8 mouse cellular contexts compared by ENCODE assay signal in genomic region chr1:51530191-51530926, GRCm38 (mm10). TPM values are rescaled to one million over a fixed set of nuclear protein-coding genes. Genes with fewer than 3 reads are reported as not detected.
DNase-seq lines count a peak whose midpoint lies in the region; ATAC-seq and TF ChIP-seq lines count a peak whose summit lies in the region.

No protein-coding gene starts in this region.

- no peaks in the 10 kb centered on the region for H3K9me3 ChIP-seq in hindbrain, embryonic 10.5 days
- H3K9me3 ChIP-seq in hindbrain, postnatal 0 days (ENCODE audit: low read length), result no peaks in the 10 kb centered on the region
- no peaks in the 10 kb centered on the region for H3K9me3 ChIP-seq in kidney, embryonic 15.5 days (replicated peaks)
- H3K9me3 ChIP-seq in midbrain, embryonic 16.5 days (replicated peaks; ENCODE audit: control insufficient read depth, low read length, poor library complexity, severe bottlenecking), result no peaks in the 10 kb centered on the region

- peak; percentile 26 for DNase-seq in hindbrain, embryonic 10.5 days (ENCODE audit: low spot score)
- no peak for DNase-seq in hindbrain, postnatal 0 days (ENCODE audit: low spot score)
- peak; percentile 61 to 66 for DNase-seq in cerebellum, postnatal 10 days
- peak; percentile 23 for DNase-seq in mesoderm, embryonic 11.5 days (ENCODE audit: low read depth, low spot score)
- no peak for DNase-seq in gastrocnemius, postnatal 4 days (ENCODE audit: low spot score in 2 of 2)
- no peak for DNase-seq in spleen, postnatal 36 days (ENCODE audit: low spot score in 2 of 2)

- no peak overlapping the region for H3K4me2 ChIP-seq in hindbrain, postnatal 0 days (ENCODE audit: low read depth, low read length)
- H3K4me2 ChIP-seq in kidney, embryonic 15.5 days, result no peak overlapping the region
- H3K4me2 ChIP-seq in midbrain, embryonic 16.5 days (ENCODE audit: low read length), result no peak overlapping the region

- H3K27me3 ChIP-seq in hindbrain, embryonic 10.5 days (ENCODE audit: insufficient read depth, poor library complexity, severe bottlenecking), result no peaks in the 10 kb centered on the region
- no peaks in the 10 kb centered on the region for H3K27me3 ChIP-seq in hindbrain, postnatal 0 days (ENCODE audit: insufficient read depth, low read length)
- no peaks in the 10 kb centered on the region for H3K27me3 ChIP-seq in kidney, embryonic 15.5 days
- H3K27me3 ChIP-seq in midbrain, embryonic 16.5 days (ENCODE audit: control insufficient read depth, insufficient read depth, low read depth, low read length), result no peaks in the 10 kb centered on the region

- no peaks in the 10 kb centered on the region for H3K36me3 ChIP-seq in hindbrain, embryonic 10.5 days
- H3K36me3 ChIP-seq in hindbrain, postnatal 0 days (ENCODE audit: insufficient read depth, low read length), result no peaks in the 10 kb centered on the region
- H3K36me3 ChIP-seq in kidney, embryonic 15.5 days, result no peaks in the 10 kb centered on the region
- H3K36me3 ChIP-seq in midbrain, embryonic 16.5 days (ENCODE audit: control insufficient read depth, insufficient read depth, low read length), result no peaks in the 10 kb centered on the region

- H3K27ac ChIP-seq in hindbrain, embryonic 10.5 days, result peak overlapping the region; percentile 62; the same call in 1 of the 2 replicates
- no peak overlapping the region for H3K27ac ChIP-seq in hindbrain, postnatal 0 days
- H3K27ac ChIP-seq in kidney, embryonic 15.5 days, result peak overlapping the region; percentile 81
- H3K27ac ChIP-seq in midbrain, embryonic 16.5 days (ENCODE audit: low read length), result no peak overlapping the region

- H3K4me3 ChIP-seq in hindbrain, embryonic 10.5 days, result no peak overlapping the region
- no peak overlapping the region for H3K4me3 ChIP-seq in hindbrain, postnatal 0 days (ENCODE audit: low read length)
- no peak overlapping the region for H3K4me3 ChIP-seq in kidney, embryonic 15.5 days (replicated peaks)
- H3K4me3 ChIP-seq in midbrain, embryonic 16.5 days (ENCODE audit: low read depth, low read length), result no peak overlapping the region

- H3K9ac ChIP-seq in hindbrain, postnatal 0 days (replicated peaks; ENCODE audit: low read length), result no peak overlapping the region
- H3K9ac ChIP-seq in kidney, embryonic 15.5 days, result no peak overlapping the region
- no peak overlapping the region for H3K9ac ChIP-seq in midbrain, embryonic 16.5 days (ENCODE audit: low read depth, low read length)

- H3K4me1 ChIP-seq in hindbrain, embryonic 10.5 days (replicated peaks), result peaks cover 9% of the 10 kb centered on the region; the same call in 1 of the 2 replicates
- no peaks in the 10 kb centered on the region for H3K4me1 ChIP-seq in hindbrain, postnatal 0 days (ENCODE audit: insufficient read depth, low read length)
- peaks cover 20% of the 10 kb centered on the region for H3K4me1 ChIP-seq in kidney, embryonic 15.5 days
- H3K4me1 ChIP-seq in midbrain, embryonic 16.5 days (ENCODE audit: control insufficient read depth, insufficient read depth, low read length), result no peaks in the 10 kb centered on the region

- 68% methylated on average over 9 of the region's 9 CpGs for WGBS in hindbrain, embryonic 10.5 days
- WGBS in hindbrain, postnatal 0 days, result 61% methylated on average over 9 of the region's 9 CpGs
- WGBS in kidney, embryonic 15.5 days, result 71% methylated on average over 9 of the region's 9 CpGs
- 55% methylated on average over 9 of the region's 9 CpGs for WGBS in midbrain, embryonic 16.5 days

- TF ChIP-seq CTCF in hindbrain, postnatal 0 days (IDR thresholded peaks at IDR 0.05; ENCODE audit: low read depth), result no peak

- no peak for ATAC-seq in hindbrain, postnatal 0 days
- peak; percentile 84 for ATAC-seq in kidney, embryonic 15.5 days (replicated peaks; ENCODE audit: low FRiP score)
- no peak for ATAC-seq in midbrain, embryonic 16.5 days

RNA-seq across cellular contexts. Expression of gene Nabp1, which starts 52.1 kb away (rescaled TPM):
- 6.2 and 10.2 TPM in 2 replicates for polyA plus RNA-seq in hindbrain, embryonic 10.5 days (2016; fragmentation: Nextera tagmentation; extraction: Ambion mirVana)
- 3.3 and 4.1 TPM in 2 replicates for total RNA-seq in hindbrain, postnatal 0 days (2014; rRNA removed)
- polyA plus RNA-seq in hindbrain, postnatal 0 days (2015; fragmentation: Nextera tagmentation; extraction: Ambion mirVana), result 3.1 and 4.1 TPM in 2 replicates
- 21.1 TPM in 2 replicates for polyA plus RNA-seq in kidney, embryonic 15.5 days (2015; fragmentation: Nextera tagmentation; extraction: Ambion mirVana)
- total RNA-seq in gastrocnemius, postnatal 4 days (2021), result 1 to 10 TPM; 7.9 to 8.2 TPM
- 9.6 and 10.9 TPM in 2 replicates for polyA plus RNA-seq in midbrain, embryonic 16.5 days (2015; fragmentation: Nextera tagmentation; extraction: Ambion mirVana)

Comparison
In these comparisons a context has a peak if more than half of its experiments do, and no peak if none do; other contexts are left out.
1. DNase-seq: peak in hindbrain, embryonic 10.5 days (single experiment), cerebellum, postnatal 10 days (2 of 2) and mesoderm, embryonic 11.5 days (single experiment); none in hindbrain, postnatal 0 days (single experiment), gastrocnemius, postnatal 4 days (0 of 2) and spleen, postnatal 36 days (0 of 2).
2. H3K27ac ChIP-seq: peak in hindbrain, embryonic 10.5 days (single experiment) and kidney, embryonic 15.5 days (single experiment); none in hindbrain, postnatal 0 days (single experiment) and midbrain, embryonic 16.5 days (single experiment).